Mouse (Mus musculus): Measurements from ENCODE around the gene Anxa1. TPM values are rescaled to one million over a fixed set of nuclear protein-coding genes. Genes with fewer than 3 reads are reported as not detected.

The Anxa1 gene
- polyA plus RNA-seq, 1 experiment from 2014 or later: 871 TPM

DNA sequence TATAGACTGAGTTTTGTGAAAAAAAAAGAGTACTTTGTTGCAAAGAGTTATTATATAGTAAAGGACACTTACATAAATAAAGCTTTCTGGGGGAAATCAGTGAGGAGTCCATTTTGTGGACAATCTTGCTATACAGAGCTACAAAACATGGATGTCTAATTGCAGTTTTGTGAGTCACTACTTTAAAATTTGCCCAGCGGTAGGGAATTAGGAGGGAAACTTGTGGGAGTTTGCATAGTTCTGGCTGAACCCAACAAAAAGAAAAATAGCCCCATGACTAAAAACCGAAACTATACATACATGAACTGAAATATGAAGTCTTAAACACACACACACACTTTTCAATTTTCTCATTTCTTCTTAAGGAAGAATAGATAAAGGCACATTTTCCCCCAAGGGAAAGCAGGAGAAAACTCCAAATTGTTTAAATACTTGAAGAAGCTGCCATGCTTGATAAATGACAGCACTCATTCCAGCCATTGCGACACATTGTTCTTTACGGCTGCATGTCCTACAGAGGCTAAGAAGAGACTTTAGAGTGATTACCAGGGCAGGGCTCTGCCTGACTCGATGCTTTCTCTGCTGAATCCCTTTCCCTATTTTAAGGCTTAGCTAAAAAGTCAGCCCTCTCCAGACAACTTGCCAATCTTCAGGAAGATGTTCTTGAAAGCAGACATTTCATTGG is 11.9 kb upstream of the Anxa1 start:
- H3K36me3 ChIP-seq: no peaks in the 10 kb centered on the region
- H3K9ac ChIP-seq: no peak overlapping the region
- H3K27ac ChIP-seq: no peak overlapping the region
- no peaks in the 10 kb centered on the region for H3K9me3 ChIP-seq
- no peak overlapping the region for H3K4me3 ChIP-seq
- no peak for ATAC-seq (ENCODE audit: insufficient number of reproducible peaks, low FRiP score, low TSS enrichment, low read depth)
- H3K4me2 ChIP-seq: no peak overlapping the region
- H3K27me3 ChIP-seq: no peaks in the 10 kb centered on the region
- 64% methylated on average over 5 of the region's 5 CpGs for WGBS
- no peaks in the 10 kb centered on the region for H3K4me1 ChIP-seq

DNA sequence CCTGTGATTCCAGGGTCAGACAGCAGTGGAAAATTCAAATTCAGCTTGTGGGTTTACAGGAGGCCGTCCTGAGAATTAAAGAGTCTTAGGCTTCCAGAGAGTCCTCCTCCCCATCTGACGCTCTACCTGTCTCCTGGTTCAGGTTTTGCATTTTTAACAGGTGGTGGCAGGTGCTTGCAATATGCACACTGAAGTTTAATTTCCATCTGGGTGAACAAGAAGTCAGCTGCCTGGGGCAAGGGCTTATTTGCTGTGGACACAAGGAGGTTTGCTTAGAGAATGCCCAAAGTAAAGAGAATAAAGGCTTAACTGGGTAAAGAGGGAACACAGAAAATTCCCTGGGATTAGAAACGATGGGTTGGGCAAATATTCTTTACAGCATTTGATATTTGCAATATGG is 11.2 kb upstream of the Anxa1 start:
- ATAC-seq (ENCODE audit: insufficient number of reproducible peaks, low FRiP score, low TSS enrichment, low read depth): no peak
- Histone ChIP-seq H3K27me3 (no peaks in the 10 kb centered on the region), H3K4me3 (no peak overlapping the region), H3K4me2 (no peak overlapping the region), H3K27ac (no peak overlapping the region), H3K4me1 (no peaks in the 10 kb centered on the region), H3K36me3 (no peaks in the 10 kb centered on the region), H3K9me3 (no peaks in the 10 kb centered on the region), H3K9ac (no peak overlapping the region)
- 62% methylated on average over 3 of the region's 3 CpGs for WGBS

DNA sequence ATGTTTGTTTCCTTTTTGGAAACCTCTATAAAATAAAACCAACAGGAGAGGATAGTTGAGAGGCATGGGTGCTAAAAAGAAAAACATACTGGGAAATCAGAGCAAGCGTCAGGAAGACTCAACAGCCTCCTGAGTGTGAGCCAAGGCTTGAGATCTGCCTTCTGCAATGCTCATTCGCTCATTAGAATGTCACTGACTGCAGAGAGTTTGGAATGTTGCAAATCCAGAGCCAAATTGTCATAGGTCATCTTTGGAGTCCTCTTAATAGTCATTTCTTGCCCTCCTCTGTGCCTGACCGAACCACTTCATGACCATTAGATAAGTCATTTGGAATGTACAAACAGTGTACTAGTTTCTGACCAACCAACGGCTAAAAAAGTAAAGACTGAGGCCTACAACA is 8.4 kb upstream of the Anxa1 start:
- Histone ChIP-seq H3K4me3 (no peak overlapping the region), H3K27me3 (no peaks in the 10 kb centered on the region), H3K27ac (no peak overlapping the region), H3K9me3 (no peaks in the 10 kb centered on the region), H3K36me3 (no peaks in the 10 kb centered on the region), H3K9ac (no peak overlapping the region), H3K4me1 (no peaks in the 10 kb centered on the region), H3K4me2 (no peak overlapping the region)
- 78% methylated on average over 4 of the region's 4 CpGs for WGBS
- ATAC-seq (ENCODE audit: insufficient number of reproducible peaks, low FRiP score, low TSS enrichment, low read depth): no peak

DNA sequence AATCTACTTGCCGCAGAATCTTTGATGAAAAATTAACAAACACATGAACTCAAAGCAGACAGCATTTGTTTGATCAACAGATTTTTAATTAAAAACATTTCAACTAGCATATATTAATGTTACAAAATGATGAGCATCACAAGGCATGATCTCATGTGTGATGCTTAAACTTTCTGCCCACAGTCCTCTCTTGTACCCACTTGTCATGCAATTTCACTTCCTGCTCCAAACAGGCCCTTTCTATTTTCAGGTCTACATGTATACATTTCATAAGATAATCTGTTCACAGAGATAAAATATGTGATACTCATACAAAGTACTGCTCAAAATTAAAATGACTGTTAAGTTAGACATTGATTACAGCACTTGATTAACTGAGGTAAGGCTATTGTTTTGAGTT is 6.3 kb upstream of the Anxa1 start:
- Histone ChIP-seq H3K9ac (no peak overlapping the region), H3K4me3 (no peak overlapping the region), H3K9me3 (no peaks in the 10 kb centered on the region), H3K36me3 (no peaks in the 10 kb centered on the region), H3K27me3 (no peaks in the 10 kb centered on the region), H3K4me1 (peaks cover 5% of the 10 kb centered on the region; the same call in 1 of the 2 replicates), H3K4me2 (no peak overlapping the region), H3K27ac (no peak overlapping the region)
- 91% methylated on average over 1 of the region's 1 CpGs for WGBS
- ATAC-seq (ENCODE audit: insufficient number of reproducible peaks, low FRiP score, low TSS enrichment, low read depth): no peak

DNA sequence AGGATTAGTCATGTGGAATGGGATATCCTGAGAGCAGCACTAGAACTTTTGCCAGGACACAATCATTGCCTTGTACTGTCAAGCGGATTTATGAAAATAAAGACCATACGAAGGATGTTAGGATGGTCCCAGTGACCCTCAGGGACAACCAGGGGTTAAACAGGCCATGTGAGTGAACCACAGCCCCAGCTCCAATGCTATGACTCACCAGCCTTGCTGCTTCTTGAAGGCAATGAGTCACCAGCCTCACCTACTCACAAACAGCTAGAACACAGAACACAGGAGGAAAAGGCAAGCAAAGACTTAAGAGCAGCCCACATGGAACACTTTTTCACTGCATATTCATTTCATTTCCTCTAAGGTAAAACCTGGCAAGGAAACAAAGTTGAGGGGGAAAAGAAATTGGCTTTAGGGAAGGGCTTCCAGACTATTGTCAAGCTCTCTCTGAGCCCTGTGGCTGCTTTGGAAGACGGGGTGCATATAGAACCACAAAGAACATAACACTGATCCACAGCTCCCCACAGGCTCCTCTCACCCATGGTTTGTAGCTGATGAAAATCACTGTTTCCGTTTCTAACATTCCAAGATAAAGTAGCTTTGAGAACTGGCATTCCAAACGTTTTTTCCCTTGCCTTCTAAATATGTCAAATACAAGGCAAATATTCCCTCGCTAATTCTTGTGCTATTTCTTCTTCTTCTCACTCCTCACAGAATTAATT is 3.0 kb upstream of the Anxa1 start:
- no peaks in the 10 kb centered on the region for H3K36me3 ChIP-seq
- no peak overlapping the region for H3K4me2 ChIP-seq
- H3K9me3 ChIP-seq: no peaks in the 10 kb centered on the region
- H3K4me1 ChIP-seq: peaks cover 8% of the 10 kb centered on the region; the same call in 1 of the 2 replicates
- no peaks in the 10 kb centered on the region for H3K27me3 ChIP-seq
- peak overlapping the region; percentile 68 for H3K27ac ChIP-seq
- ATAC-seq (ENCODE audit: insufficient number of reproducible peaks, low FRiP score, low TSS enrichment, low read depth): no peak
- no peak overlapping the region for H3K4me3 ChIP-seq
- no peak overlapping the region for H3K9ac ChIP-seq
- WGBS: 55% methylated on average over 6 of the region's 6 CpGs

DNA sequence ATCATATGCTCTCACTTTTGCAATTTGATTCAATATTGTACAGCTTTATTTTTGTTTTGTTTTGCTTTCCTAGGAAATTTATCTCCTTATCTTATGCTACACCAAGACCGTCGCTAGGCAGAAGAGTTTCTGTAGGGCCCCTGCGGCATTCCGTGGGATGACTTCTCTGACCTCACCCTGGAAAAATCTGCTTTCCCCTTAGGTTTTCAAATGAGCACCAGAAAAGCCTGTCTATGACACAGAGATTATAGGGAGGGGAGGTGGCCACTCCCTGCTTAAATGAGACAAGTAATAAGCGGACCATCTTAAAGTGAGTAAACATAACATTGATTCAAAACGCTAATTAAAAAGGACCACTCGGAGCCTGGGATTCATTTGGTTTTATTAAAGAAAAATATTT is 1.0 kb downstream of the Anxa1 start:
- peaks cover 8% of the 10 kb centered on the region; the same call in 1 of the 2 replicates for H3K4me1 ChIP-seq
- no peaks in the 10 kb centered on the region for H3K9me3 ChIP-seq
- 0 out of 2 replicates have a peak, but pooled peaks cover 2% of the 10 kb centered on the region for H3K36me3 ChIP-seq
- peak overlapping the region; percentile 38 for H3K4me3 ChIP-seq
- H3K4me2 ChIP-seq: peak overlapping the region; percentile 38
- peak overlapping the region; percentile 91 for H3K27ac ChIP-seq
- no peaks in the 10 kb centered on the region for H3K27me3 ChIP-seq
- 0 out of 2 replicates have a peak overlapping the region, but pooled peaks have one; percentile 17 for H3K9ac ChIP-seq
- 33% methylated on average over 7 of the region's 7 CpGs for WGBS
- no peak for ATAC-seq (ENCODE audit: insufficient number of reproducible peaks, low FRiP score, low TSS enrichment, low read depth)

DNA sequence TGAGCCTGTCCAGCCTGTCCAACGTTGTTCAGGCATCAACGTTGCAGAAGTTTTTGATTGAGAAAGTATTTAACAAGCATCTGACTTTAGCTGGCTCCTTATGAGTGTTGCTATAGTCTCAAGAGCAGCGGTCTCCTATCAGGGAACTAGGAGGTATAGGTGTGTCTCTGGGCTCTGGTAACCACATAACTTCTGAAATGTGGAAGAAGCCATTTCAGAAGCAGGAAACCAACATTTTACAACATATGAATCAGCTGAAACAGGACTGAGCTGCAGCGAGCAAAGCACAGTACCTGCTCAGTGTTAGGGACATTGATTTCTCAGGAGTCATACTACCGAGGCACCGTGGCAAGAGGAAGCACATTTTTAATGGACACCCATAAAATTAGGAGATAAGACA is 1.5 kb downstream of the Anxa1 start:
- peaks cover 4% of the 10 kb centered on the region; the same call in 1 of the 2 replicates for H3K36me3 ChIP-seq
- H3K4me2 ChIP-seq: peak overlapping the region; percentile 38
- 31% methylated on average over 6 of the region's 6 CpGs for WGBS
- H3K27me3 ChIP-seq: no peaks in the 10 kb centered on the region
- H3K4me3 ChIP-seq: peak overlapping the region; percentile 38
- peaks cover 8% of the 10 kb centered on the region; the same call in 1 of the 2 replicates for H3K4me1 ChIP-seq
- peak overlapping the region; percentile 91 for H3K27ac ChIP-seq
- H3K9ac ChIP-seq: 0 out of 2 replicates have a peak overlapping the region, but pooled peaks have one; percentile 4
- ATAC-seq (ENCODE audit: insufficient number of reproducible peaks, low FRiP score, low TSS enrichment, low read depth): no peak
- no peaks in the 10 kb centered on the region for H3K9me3 ChIP-seq

DNA sequence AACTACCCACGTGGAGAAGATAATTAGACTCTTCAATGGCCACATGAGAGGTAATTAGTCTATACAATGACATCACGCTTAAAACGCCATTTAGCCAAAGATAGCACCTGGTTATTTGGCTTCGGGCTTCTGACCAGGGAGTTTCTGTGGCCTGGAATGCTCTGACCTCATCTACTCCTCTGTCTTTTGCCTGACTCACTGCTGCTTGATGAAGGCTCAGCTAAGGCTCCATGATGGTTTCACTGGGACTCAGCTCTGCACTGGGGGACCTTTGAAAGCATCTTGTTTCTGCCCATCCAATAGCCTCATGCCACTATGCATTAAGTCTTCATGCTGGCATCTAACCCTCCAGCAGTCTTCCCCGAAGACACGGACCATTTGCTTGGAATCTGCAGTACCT is 2.5 kb downstream of the Anxa1 start:
- H3K4me3 ChIP-seq: no peak overlapping the region
- H3K9ac ChIP-seq: no peak overlapping the region
- ATAC-seq (ENCODE audit: insufficient number of reproducible peaks, low FRiP score, low TSS enrichment, low read depth): no peak
- H3K9me3 ChIP-seq: no peaks in the 10 kb centered on the region
- H3K27me3 ChIP-seq: no peaks in the 10 kb centered on the region
- WGBS: 76% methylated on average over 6 of the region's 6 CpGs
- H3K4me1 ChIP-seq: 0 out of 2 replicates have a peak, but pooled peaks cover 3% of the 10 kb centered on the region
- no peak overlapping the region for H3K27ac ChIP-seq
- no peak overlapping the region for H3K4me2 ChIP-seq
- H3K36me3 ChIP-seq: peaks cover 13% of the 10 kb centered on the region

DNA sequence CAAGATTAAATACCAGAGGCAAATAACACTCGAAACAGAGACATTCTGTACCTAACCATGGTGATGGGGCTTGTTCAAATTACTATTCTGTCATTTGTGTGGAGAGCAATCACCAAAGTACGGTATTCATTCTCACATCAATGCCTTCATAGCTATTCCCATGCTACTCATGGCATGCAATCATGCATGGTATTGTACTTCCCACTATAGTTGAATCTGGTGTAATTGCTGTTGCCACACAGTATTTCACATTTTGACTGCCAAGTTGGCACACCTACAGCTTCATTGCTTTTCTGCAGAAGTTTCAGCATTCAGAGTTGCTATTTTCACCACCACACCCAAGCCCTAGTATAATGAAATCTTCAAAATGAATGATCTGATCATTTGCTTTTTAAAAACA is 4.4 kb downstream of the Anxa1 start:
- no peak for ATAC-seq (ENCODE audit: insufficient number of reproducible peaks, low FRiP score, low TSS enrichment, low read depth)
- Histone ChIP-seq H3K4me1 (0 out of 2 replicates have a peak, but pooled peaks cover 3% of the 10 kb centered on the region), H3K27ac (no peak overlapping the region), H3K27me3 (no peaks in the 10 kb centered on the region), H3K4me3 (no peak overlapping the region), H3K9ac (no peak overlapping the region), H3K9me3 (no peaks in the 10 kb centered on the region), H3K4me2 (no peak overlapping the region), H3K36me3 (peaks cover 13% of the 10 kb centered on the region)
- WGBS: 69% methylated on average over 2 of the region's 2 CpGs

DNA sequence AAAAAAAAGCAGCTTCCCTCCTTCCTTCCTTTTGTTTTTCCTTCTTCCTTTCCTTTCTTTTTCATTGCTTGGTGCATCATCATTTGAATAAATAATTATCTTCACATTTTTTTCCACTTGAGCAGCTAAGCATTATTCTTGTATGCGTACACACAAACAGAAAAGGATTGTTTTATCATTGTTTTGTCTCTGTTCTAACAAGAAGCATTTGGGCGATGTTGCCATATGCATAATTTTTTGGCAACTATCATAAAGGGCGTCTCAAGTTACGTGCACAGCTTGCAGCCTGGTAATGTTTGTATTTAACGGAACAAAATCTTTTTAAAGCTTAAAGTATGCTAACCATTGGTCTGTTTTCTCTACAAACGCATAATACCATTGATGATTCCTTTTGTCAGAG is 5.1 kb downstream of the Anxa1 start:
- H3K4me3 ChIP-seq: no peak overlapping the region
- WGBS: 54% methylated on average over 6 of the region's 6 CpGs
- peaks cover 13% of the 10 kb centered on the region for H3K36me3 ChIP-seq
- no peak overlapping the region for H3K27ac ChIP-seq
- H3K9ac ChIP-seq: no peak overlapping the region
- H3K9me3 ChIP-seq: no peaks in the 10 kb centered on the region
- no peak for ATAC-seq (ENCODE audit: insufficient number of reproducible peaks, low FRiP score, low TSS enrichment, low read depth)
- 0 out of 2 replicates have a peak, but pooled peaks cover 3% of the 10 kb centered on the region for H3K4me1 ChIP-seq
- no peaks in the 10 kb centered on the region for H3K27me3 ChIP-seq
- H3K4me2 ChIP-seq: no peak overlapping the region

DNA sequence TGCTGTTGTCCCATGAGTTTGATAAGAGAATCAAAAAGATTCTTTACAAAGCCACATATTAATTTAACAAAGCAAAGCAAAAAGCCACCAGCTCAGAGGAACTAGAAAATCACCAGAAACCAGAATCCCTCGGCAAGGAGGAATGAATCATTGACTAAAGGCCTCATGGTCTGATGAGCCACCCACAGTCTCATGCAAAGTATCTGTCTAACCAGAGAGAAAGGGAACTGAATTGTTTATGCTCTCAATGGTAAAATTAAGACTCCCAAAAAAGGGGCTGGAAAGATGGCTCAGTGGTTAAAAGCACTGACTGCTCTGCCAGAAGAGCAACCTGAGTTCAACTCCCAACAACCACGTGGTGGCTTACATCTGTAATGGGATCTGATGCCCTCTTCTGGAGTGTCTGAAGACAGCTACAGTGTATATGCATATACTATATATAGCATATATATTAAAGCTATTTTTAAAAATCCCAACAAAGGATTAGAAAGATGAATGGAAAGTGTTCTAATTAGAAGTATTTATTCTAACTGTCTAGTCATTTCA is 9.5 kb downstream of the Anxa1 start:
- H3K9me3 ChIP-seq: no peaks in the 10 kb centered on the region
- no peak overlapping the region for H3K4me3 ChIP-seq
- no peak overlapping the region for H3K4me2 ChIP-seq
- H3K9ac ChIP-seq: no peak overlapping the region
- peaks cover 30% of the 10 kb centered on the region for H3K36me3 ChIP-seq
- 69% methylated on average over 2 of the region's 2 CpGs for WGBS
- no peaks in the 10 kb centered on the region for H3K4me1 ChIP-seq
- no peak overlapping the region for H3K27ac ChIP-seq
- H3K27me3 ChIP-seq: no peaks in the 10 kb centered on the region
- no peak for ATAC-seq (ENCODE audit: insufficient number of reproducible peaks, low FRiP score, low TSS enrichment, low read depth)

DNA sequence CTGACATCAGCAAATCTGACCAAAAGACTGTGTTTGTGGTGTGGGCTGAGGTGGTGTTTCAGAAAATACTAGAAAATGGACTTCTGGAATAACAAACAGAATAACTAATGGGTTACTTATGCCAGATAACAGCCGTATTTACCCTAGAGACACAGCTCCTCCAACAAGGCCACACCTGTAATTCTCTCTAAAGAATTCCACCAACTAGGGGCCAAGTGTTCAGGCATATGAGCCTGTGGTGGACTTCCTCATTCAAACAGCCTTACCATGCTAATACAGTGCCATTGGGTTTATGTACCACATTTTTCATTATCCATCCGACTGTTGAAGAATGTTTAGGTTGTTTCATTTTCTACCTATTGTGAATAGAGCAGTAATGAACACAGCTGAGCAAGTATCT is 20.6 kb downstream of the Anxa1 start:
- 87% methylated on average over 2 of the region's 2 CpGs for WGBS
- H3K27me3 ChIP-seq: no peaks in the 10 kb centered on the region
- H3K4me1 ChIP-seq: no peaks in the 10 kb centered on the region
- no peak overlapping the region for H3K9ac ChIP-seq
- ATAC-seq (ENCODE audit: insufficient number of reproducible peaks, low FRiP score, low TSS enrichment, low read depth): no peak
- no peak overlapping the region for H3K4me3 ChIP-seq
- no peaks in the 10 kb centered on the region for H3K9me3 ChIP-seq
- H3K36me3 ChIP-seq: 0 out of 2 replicates have a peak, but pooled peaks cover 1% of the 10 kb centered on the region
- H3K4me2 ChIP-seq: no peak overlapping the region
- H3K27ac ChIP-seq: no peak overlapping the region

Measured in limb, embryonic 15.5 days (tissue).